Mouse (Mus musculus): Measurements from ENCODE around the gene Spsb1. TPM values are rescaled to one million over a fixed set of nuclear protein-coding genes. Genes with fewer than 3 reads are reported as not detected.

The Spsb1 gene
- polyA plus RNA-seq, 1 experiment from 2014 or later = 7.5 TPM

DNA sequence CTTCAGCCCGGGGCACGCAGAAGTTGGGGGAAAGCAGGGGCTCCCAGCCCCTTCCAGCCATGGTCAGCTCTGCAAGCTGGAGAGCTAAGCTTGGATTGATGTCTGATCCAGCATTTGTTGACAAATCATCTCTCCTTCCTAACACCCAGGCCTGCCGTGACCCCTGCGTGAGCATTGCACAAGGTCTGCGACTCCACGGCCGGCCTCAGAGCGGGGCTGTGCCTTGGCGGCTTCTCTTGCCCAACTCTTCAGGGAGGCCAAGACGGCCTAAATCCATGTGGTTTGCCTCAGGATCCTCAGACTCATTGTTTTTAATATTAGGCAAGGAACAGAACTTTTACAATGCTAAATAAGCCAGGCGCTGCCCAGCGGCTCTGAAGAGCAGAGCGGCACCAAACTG, 3.6 kb downstream of the Spsb1 start:
- no peak overlapping the region for H3K4me2 ChIP-seq
- 87% methylated on average over 13 of the region's 13 CpGs for WGBS
- DNase-seq (ENCODE audit: low spot score, missing footprints) (no peak), ATAC-seq (ENCODE audit: low FRiP score) (no peak)
- no peaks in the 10 kb centered on the region for H3K9me3 ChIP-seq (ENCODE audit: control insufficient read depth, low read length)
- no peak overlapping the region for H3K4me3 ChIP-seq (ENCODE audit: low read depth, low read length)
- H3K9ac ChIP-seq (ENCODE audit: low read length) = no peak overlapping the region
- H3K36me3 ChIP-seq (ENCODE audit: control insufficient read depth, insufficient read depth, low read length) = no peaks in the 10 kb centered on the region
- H3K27me3 ChIP-seq (ENCODE audit: control insufficient read depth, insufficient read depth, low read length) = peaks cover 31% of the 10 kb centered on the region
- H3K4me1 ChIP-seq (ENCODE audit: control insufficient read depth, insufficient read depth, low read length) = peaks cover 7% of the 10 kb centered on the region; the same call in 1 of the 2 replicates
- H3K27ac ChIP-seq (ENCODE audit: low read depth, low read length) = no peak overlapping the region

DNA sequence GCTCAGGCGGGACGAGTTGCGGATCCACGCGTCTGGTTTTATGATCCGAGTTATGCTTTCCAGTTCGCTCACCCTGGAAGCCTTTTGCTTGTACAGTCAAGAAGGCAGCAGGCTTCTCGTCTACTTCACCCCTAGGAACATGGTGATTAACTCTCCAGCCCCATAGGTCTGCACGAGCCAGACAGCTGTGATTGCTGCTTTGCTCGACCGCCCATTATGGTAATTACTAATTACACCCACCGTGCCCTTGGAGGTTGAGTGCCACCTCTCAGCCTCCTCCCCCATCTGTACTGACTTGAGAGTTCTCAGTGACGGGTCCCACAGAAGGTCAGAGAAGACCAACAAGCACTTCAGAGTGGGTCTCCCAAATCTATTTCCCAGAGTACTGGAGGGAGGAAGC, 5.2 kb downstream of the Spsb1 start:
- H3K9ac ChIP-seq (ENCODE audit: low read length) = no peak overlapping the region
- H3K36me3 ChIP-seq (ENCODE audit: control insufficient read depth, insufficient read depth, low read length) = no peaks in the 10 kb centered on the region
- H3K4me1 ChIP-seq (ENCODE audit: control insufficient read depth, insufficient read depth, low read length) = peaks cover 12% of the 10 kb centered on the region
- H3K4me3 ChIP-seq (ENCODE audit: low read depth, low read length) = no peak overlapping the region
- H3K27me3 ChIP-seq (ENCODE audit: control insufficient read depth, insufficient read depth, low read length) = peaks cover 20% of the 10 kb centered on the region
- ATAC-seq (ENCODE audit: low FRiP score) = no peak
- H3K9me3 ChIP-seq (ENCODE audit: control insufficient read depth, low read length) = no peaks in the 10 kb centered on the region
- no peak overlapping the region for H3K27ac ChIP-seq (ENCODE audit: low read depth, low read length)
- WGBS = 83% methylated on average over 13 of the region's 13 CpGs
- H3K4me2 ChIP-seq = no peak overlapping the region
- no peak for DNase-seq (ENCODE audit: low spot score, missing footprints)

DNA sequence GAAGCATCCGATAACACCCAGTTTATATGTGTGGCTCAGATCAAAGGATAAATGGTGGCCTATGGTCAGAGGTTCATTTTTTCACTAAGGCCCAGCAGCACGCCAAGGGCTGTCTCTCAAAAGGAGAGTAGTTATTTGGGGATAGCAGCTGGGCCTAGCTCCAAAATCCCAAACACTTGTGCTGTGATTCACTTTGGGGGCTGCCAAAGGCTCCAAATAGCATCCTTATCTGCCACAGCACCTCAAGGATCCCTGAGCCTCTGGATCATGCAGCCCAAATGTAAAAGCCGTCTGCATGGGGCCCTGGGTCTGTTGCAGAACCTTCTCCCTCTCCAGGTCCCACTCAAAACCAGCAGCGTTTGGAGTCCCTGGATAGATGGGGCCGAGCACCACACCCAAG, 6.7 kb downstream of the Spsb1 start:
- H3K27me3 ChIP-seq (ENCODE audit: control insufficient read depth, insufficient read depth, low read length) = peaks cover 9% of the 10 kb centered on the region
- H3K4me1 ChIP-seq (ENCODE audit: control insufficient read depth, insufficient read depth, low read length) = peaks cover 10% of the 10 kb centered on the region
- no peak overlapping the region for H3K4me3 ChIP-seq (ENCODE audit: low read depth, low read length)
- H3K36me3 ChIP-seq (ENCODE audit: control insufficient read depth, insufficient read depth, low read length) = no peaks in the 10 kb centered on the region
- ATAC-seq (ENCODE audit: low FRiP score) = no peak
- no peak overlapping the region for H3K4me2 ChIP-seq
- H3K27ac ChIP-seq (ENCODE audit: low read depth, low read length) = no peak overlapping the region
- no peak for DNase-seq (ENCODE audit: low spot score, missing footprints)
- H3K9ac ChIP-seq (ENCODE audit: low read length) = no peak overlapping the region
- H3K9me3 ChIP-seq (ENCODE audit: control insufficient read depth, low read length) = no peaks in the 10 kb centered on the region
- WGBS = 91% methylated on average over 5 of the region's 5 CpGs

DNA sequence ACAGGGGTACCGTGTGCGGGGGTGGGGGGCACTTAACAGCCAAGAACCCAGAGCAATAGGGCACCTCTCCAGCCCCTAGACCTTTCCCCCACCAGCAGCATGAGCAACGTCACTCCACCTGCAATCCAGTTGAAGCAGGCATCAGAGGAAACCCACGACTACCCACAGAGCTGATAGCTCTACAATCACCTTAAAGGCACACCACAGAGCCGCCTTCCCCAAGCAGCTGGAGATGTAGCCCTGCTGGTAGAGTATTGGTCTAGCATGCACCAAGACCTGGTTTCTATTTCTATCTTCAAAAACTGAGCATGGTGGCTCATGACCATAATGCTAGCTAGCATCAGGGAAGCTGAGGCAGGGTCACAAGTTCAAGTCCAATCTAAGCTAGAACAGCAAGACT, 7.4 kb downstream of the Spsb1 start:
- Histone ChIP-seq H3K9me3 (ENCODE audit: control insufficient read depth, low read length) (no peaks in the 10 kb centered on the region), H3K9ac (ENCODE audit: low read length) (no peak overlapping the region), H3K36me3 (ENCODE audit: control insufficient read depth, insufficient read depth, low read length) (no peaks in the 10 kb centered on the region), H3K4me1 (ENCODE audit: control insufficient read depth, insufficient read depth, low read length) (peaks cover 10% of the 10 kb centered on the region), H3K4me2 (no peak overlapping the region), H3K4me3 (ENCODE audit: low read depth, low read length) (no peak overlapping the region), H3K27me3 (ENCODE audit: control insufficient read depth, insufficient read depth, low read length) (peaks cover 4% of the 10 kb centered on the region), H3K27ac (ENCODE audit: low read depth, low read length) (no peak overlapping the region)
- WGBS = 76% methylated on average over 5 of the region's 5 CpGs
- no peak for ATAC-seq (ENCODE audit: low FRiP score)
- DNase-seq (ENCODE audit: low spot score, missing footprints) = no peak

DNA sequence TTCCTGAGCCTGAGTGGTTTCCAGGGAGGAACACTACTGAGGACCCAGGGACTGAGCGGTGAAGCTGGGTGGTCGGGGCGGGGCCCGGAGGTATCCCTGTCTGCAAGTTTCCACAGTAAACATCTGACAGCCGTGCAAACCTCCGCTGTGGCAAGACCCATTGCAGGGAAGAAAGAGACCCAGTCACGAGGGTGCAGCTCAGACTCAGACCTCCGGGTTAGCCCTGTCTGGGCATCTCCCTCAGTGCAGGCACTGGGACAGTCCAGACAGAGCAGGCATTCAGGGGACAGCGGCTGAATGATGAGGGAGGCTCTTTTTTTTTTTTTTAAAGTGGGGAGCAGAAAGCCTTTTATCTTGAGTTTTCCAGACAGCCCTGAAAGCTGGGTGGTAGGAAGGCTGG, 9.6 kb downstream of the Spsb1 start:
- Histone ChIP-seq H3K4me2 (no peak overlapping the region), H3K36me3 (ENCODE audit: control insufficient read depth, insufficient read depth, low read length) (no peaks in the 10 kb centered on the region), H3K9me3 (ENCODE audit: control insufficient read depth, low read length) (no peaks in the 10 kb centered on the region), H3K27me3 (ENCODE audit: control insufficient read depth, insufficient read depth, low read length) (no peaks in the 10 kb centered on the region; the same call in 1 of the 2 replicates), H3K4me1 (ENCODE audit: control insufficient read depth, insufficient read depth, low read length) (peaks cover 10% of the 10 kb centered on the region), H3K27ac (ENCODE audit: low read depth, low read length) (no peak overlapping the region), H3K9ac (ENCODE audit: low read length) (no peak overlapping the region), H3K4me3 (ENCODE audit: low read depth, low read length) (no peak overlapping the region)
- DNase-seq (ENCODE audit: low spot score, missing footprints) (no peak), ATAC-seq (ENCODE audit: low FRiP score) (no peak)
- 73% methylated on average over 9 of the region's 9 CpGs for WGBS

DNA sequence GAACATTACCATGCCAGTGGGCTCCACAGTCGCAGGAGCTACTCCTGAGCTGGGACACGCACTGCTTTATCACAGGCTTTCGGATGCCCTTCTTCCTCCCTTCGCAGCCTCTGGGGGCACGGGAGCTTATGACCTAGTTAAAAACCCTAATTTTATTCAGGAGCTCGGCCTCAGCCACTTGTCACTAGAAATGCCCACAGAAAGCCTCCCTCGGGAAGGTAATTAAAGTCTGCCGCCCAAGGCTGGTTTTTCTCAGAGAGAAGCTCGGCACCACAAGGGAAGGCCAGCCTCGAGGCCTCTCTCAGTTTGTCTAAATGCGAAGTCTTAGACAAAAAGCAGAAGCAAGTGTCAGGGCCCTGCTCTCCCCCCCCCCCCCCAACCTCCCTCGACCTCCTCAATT, 10.6 kb downstream of the Spsb1 start:
- Histone ChIP-seq H3K27me3 (ENCODE audit: control insufficient read depth, insufficient read depth, low read length) (no peaks in the 10 kb centered on the region; the same call in 1 of the 2 replicates), H3K4me1 (ENCODE audit: control insufficient read depth, insufficient read depth, low read length) (peaks cover 10% of the 10 kb centered on the region), H3K4me2 (no peak overlapping the region), H3K27ac (ENCODE audit: low read depth, low read length) (no peak overlapping the region), H3K36me3 (ENCODE audit: control insufficient read depth, insufficient read depth, low read length) (no peaks in the 10 kb centered on the region), H3K4me3 (ENCODE audit: low read depth, low read length) (no peak overlapping the region), H3K9ac (ENCODE audit: low read length) (0 out of 2 replicates have a peak overlapping the region, but pooled peaks have one; percentile 15), H3K9me3 (ENCODE audit: control insufficient read depth, low read length) (no peaks in the 10 kb centered on the region)
- 40% methylated on average over 12 of the region's 12 CpGs for WGBS
- ATAC-seq (ENCODE audit: low FRiP score) (no peak), DNase-seq (ENCODE audit: low spot score, missing footprints) (no peak)

DNA sequence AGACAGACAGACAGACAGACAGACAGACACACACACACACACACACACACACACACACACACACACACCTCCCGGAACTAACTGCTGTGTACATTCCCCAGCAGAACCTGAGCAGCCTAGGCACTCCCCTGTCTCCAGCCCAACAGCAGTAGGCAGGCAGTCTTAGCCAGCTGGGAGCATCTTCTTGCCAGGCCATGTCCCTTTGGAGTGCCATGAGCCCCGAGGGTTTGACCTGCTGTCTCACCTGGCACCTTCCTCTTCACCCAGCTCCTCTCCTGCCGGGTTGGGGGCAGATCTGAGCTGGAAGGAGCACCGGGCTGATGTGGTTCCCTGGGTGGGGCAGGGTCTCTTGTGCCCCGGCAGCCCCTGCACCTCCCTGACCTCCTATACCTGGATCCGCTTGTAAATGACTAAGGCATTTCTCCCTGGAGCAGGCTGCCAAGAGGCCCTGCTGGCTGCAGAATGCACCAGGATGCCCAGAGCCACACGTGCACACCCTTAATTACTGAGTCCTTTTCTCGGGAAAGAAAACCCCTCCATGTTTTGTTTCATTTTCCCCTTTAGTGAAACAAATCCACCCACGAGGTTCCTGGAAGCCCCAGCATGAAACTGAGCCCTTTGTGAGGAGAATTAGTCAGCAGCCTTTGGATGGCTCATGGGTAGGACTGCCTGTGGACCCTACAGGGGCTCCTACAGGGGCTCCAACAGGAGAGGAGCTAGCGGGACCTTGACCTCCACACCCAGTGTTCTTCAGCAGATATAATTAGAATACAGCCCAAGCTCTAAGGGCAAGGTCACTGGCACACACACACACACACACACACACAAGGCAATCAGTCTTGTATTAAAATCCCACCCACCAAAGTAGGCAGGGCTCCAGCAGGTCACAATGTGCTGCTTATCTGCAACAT, 11.8 kb downstream of the Spsb1 start:
- Histone ChIP-seq H3K27ac (ENCODE audit: low read depth, low read length) (no peak overlapping the region), H3K27me3 (ENCODE audit: control insufficient read depth, insufficient read depth, low read length) (no peaks in the 10 kb centered on the region; the same call in 1 of the 2 replicates), H3K9me3 (ENCODE audit: control insufficient read depth, low read length) (no peaks in the 10 kb centered on the region), H3K36me3 (ENCODE audit: control insufficient read depth, insufficient read depth, low read length) (no peaks in the 10 kb centered on the region), H3K9ac (ENCODE audit: low read length) (no peak overlapping the region), H3K4me1 (ENCODE audit: control insufficient read depth, insufficient read depth, low read length) (peaks cover 10% of the 10 kb centered on the region), H3K4me3 (ENCODE audit: low read depth, low read length) (no peak overlapping the region), H3K4me2 (no peak overlapping the region)
- no peak for DNase-seq (ENCODE audit: low spot score, missing footprints)
- 53% methylated on average over 10 of the region's 10 CpGs for WGBS
- no peak for ATAC-seq (ENCODE audit: low FRiP score)

DNA sequence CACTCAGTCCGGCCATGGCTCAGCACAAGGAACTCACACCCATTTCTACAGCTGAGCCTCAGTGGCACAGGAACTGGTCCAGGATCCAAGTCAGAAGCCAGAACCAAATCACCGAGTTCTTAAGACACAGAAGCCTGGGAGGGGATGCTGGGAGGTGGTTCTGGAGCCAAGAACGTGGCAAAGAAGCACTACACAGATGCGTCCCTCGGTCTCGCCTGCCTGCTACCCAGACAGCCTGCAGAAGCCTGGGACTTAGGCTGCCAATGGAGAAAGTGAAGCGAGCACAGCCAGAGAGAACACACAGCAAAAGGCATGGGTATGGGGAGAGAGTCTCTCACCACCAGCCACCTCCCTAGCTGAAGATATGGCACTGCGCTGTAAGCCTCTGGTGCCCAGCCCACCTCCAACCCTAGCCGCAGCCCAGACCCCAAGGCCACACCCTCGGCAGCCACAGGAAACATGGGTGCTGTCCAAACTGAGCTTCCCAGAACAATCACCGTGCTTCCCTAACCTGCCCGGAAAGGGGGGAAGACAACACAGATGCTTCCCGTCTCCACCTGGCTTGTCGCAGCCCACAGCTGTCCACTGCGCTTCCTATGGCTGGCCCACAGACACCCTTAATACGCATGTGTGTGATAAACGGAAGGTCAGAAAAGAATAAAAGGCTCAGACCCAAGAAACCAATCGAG, 13.6 kb downstream of the Spsb1 start:
- no peak overlapping the region for H3K9ac ChIP-seq (ENCODE audit: low read length)
- no peak overlapping the region for H3K27ac ChIP-seq (ENCODE audit: low read depth, low read length)
- H3K27me3 ChIP-seq (ENCODE audit: control insufficient read depth, insufficient read depth, low read length) = no peaks in the 10 kb centered on the region; the same call in 1 of the 2 replicates
- no peaks in the 10 kb centered on the region for H3K36me3 ChIP-seq (ENCODE audit: control insufficient read depth, insufficient read depth, low read length)
- no peak overlapping the region for H3K4me3 ChIP-seq (ENCODE audit: low read depth, low read length)
- no peaks in the 10 kb centered on the region for H3K9me3 ChIP-seq (ENCODE audit: control insufficient read depth, low read length)
- no peak for ATAC-seq (ENCODE audit: low FRiP score)
- no peak for DNase-seq (ENCODE audit: low spot score, missing footprints)
- H3K4me2 ChIP-seq = no peak overlapping the region
- WGBS = 83% methylated on average over 18 of the region's 18 CpGs
- H3K4me1 ChIP-seq (ENCODE audit: control insufficient read depth, insufficient read depth, low read length) = peaks cover 13% of the 10 kb centered on the region

DNA sequence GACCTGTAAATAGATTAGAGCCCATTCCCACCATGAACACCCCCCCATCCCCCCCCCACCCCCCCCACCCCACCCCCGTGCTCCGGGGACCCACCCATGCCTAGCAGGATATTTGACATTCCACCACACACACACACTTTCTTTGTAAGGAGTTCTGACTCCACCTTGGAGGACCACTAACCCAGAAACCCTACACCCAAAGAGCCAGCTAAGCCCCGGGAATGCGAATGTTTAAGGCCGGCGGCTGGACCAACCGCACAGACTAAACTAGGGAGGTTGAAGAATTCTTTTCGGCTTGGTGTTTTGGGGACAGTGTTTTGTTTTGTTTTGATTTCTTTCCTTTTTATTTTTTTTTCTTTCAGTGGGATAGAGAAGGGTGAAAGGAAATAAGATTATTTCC, 16.1 kb downstream of the Spsb1 start:
- H3K9ac ChIP-seq (ENCODE audit: low read length) = no peak overlapping the region
- H3K4me3 ChIP-seq (ENCODE audit: low read depth, low read length) = no peak overlapping the region
- WGBS = 71% methylated on average over 7 of the region's 8 CpGs
- no peak for ATAC-seq (ENCODE audit: low FRiP score)
- DNase-seq (ENCODE audit: low spot score, missing footprints) = no peak
- no peak overlapping the region for H3K4me2 ChIP-seq
- H3K4me1 ChIP-seq (ENCODE audit: control insufficient read depth, insufficient read depth, low read length) = 0 out of 2 replicates have a peak, but pooled peaks cover 3% of the 10 kb centered on the region
- H3K9me3 ChIP-seq (ENCODE audit: control insufficient read depth, low read length) = no peaks in the 10 kb centered on the region
- no peak overlapping the region for H3K27ac ChIP-seq (ENCODE audit: low read depth, low read length)
- no peaks in the 10 kb centered on the region for H3K36me3 ChIP-seq (ENCODE audit: control insufficient read depth, insufficient read depth, low read length)
- H3K27me3 ChIP-seq (ENCODE audit: control insufficient read depth, insufficient read depth, low read length) = no peaks in the 10 kb centered on the region; the same call in 1 of the 2 replicates
